Mouse (Mus musculus) cerebellum, adult 18-20 months (tissue): ENCODE measurements around the gene Gm13276.
A peak's percentile ranks its signal among the peaks of the same experiment; 100 is the strongest.
"Not testable (repeated sequence)": the region's sequence is repeated elsewhere in the genome, so short reads cannot be mapped to it uniquely, and the experiment has no call there.

Source experiments
- DNase-seq, 2 experiments: peaks; one replicate each; pipeline ENCODE4 v3.0.0; 2021

Gene Gm13276

GRCm38 (mm10) chr4:88788402-88788801 is 2.9 kb downstream of the Gm13276 start, which contains the start of gene Gm13277:
Gene Gm13277, plus strand, starts transcription at chr4:88788632.
- peak; percentile 75 to 78 for DNase-seq

GRCm38 (mm10) chr4:88791250-88791649 is 5.7 kb downstream of the Gm13276 start, which contains the start of gene Gm13278:
Gene Gm13278, plus strand, starts transcription at chr4:88791550.
- not testable (repeated sequence) for DNase-seq

- peak; percentile 49 to 74 for DNase-seq
Measured at GRCm38 (mm10) chr4:88793936-88794675, 8.6 kb downstream of the Gm13276 start, which contains the start of gene Gm13275. Gene Gm13275, plus strand, starts transcription at chr4:88794487.

DNA sequence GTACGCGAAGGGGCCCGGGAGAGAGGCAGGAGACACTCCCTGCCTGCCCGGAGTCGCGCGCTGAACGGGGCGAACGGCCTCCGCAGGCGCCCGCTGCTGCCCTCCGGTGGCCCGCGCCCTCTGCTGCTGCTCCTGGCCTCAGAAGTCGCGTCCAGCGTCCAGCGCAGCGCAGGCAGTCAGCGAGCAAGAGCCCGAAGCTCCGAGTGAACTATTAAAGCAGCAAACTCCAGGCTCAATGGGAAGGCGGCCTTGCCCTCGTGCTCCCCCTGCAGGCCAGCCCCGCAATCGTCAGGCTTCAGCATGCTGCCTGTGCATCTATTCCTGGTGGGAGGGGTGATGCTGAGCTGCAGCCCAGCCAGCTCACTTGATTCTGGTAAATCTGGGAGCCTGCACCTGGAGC is 11.6 kb downstream of the Gm13276 start, which contains the start of gene Gm13279:
TSS of gene Gm13279 (plus strand) at position 301 of the 400 bp plus-strand sequence.
- not testable (repeated sequence) for DNase-seq

- not testable (repeated sequence) for DNase-seq
Measured at GRCm38 (mm10) chr4:88799365-88799764, 13.9 kb downstream of the Gm13276 start, which contains the start of gene Gm13285. Gene Gm13285, plus strand, starts transcription at chr4:88799665.

DNA sequence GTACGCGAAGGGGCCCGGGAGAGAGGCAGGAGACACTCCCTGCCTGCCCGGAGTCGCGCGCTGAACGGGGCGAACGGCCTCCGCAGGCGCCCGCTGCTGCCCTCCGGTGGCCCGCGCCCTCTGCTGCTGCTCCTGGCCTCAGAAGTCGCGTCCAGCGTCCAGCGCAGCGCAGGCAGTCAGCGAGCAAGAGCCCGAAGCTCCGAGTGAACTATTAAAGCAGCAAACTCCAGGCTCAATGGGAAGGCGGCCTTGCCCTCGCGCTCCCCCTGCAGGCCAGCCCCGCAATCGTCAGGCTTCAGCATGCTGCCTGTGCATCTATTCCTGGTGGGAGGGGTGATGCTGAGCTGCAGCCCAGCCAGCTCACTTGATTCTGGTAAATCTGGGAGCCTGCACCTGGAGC is 17.4 kb downstream of the Gm13276 start, which contains the start of gene Gm13287:
TSS of gene Gm13287 (plus strand) at position 301 of the 400 bp plus-strand sequence.
- DNase-seq = not testable (repeated sequence)

GRCm38 (mm10) chr4:88805231-88805630 is 19.7 kb downstream of the Gm13276 start, which contains the start of gene Gm13288:
Gene Gm13288, plus strand, starts transcription at chr4:88805531.
- DNase-seq = not testable (repeated sequence)

- peak; percentile 21 to 36 for DNase-seq
Measured at GRCm38 (mm10) chr4:88805761-88806160, 20.3 kb downstream of the Gm13276 start.

DNA sequence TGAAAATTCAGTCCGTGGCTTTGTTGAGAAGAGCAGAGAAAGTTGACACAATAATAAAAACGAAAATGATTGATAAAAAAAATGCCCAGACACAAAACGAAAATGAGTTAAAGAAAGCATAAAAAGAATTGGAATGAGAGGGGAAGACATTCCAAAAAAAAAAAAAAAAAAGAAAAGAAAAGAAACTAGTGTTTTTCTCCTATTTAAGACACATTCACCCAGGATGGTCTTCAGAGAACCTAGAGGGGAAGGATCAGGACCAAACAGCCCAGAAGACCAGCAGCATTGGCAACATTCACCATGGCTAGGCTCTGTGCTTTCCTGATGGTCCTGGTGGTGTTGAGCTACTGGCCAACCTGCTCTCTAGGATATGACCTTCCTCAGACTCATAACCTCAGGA is 30.4 kb downstream of the Gm13276 start, which contains the start of gene Ifna7:
TSS of gene Ifna7 (plus strand) at position 301 of the 400 bp plus-strand sequence.
- no peak for DNase-seq

- no peak for DNase-seq
Measured at GRCm38 (mm10) chr4:88819659-88820058, 34.1 kb downstream of the Gm13276 start, which contains the start of gene Ifna11. Gene Ifna11, plus strand, starts transcription at chr4:88819959.

- peak; percentile 5 to 17 for DNase-seq
Measured at GRCm38 (mm10) chr4:88822995-88823394, 37.5 kb downstream of the Gm13276 start.

- not testable (repeated sequence) for DNase-seq
Measured at GRCm38 (mm10) chr4:88827116-88827515, 41.6 kb downstream of the Gm13276 start, which contains the start of gene Ifna6. Gene Ifna6, plus strand, starts transcription at chr4:88827416.

DNA sequence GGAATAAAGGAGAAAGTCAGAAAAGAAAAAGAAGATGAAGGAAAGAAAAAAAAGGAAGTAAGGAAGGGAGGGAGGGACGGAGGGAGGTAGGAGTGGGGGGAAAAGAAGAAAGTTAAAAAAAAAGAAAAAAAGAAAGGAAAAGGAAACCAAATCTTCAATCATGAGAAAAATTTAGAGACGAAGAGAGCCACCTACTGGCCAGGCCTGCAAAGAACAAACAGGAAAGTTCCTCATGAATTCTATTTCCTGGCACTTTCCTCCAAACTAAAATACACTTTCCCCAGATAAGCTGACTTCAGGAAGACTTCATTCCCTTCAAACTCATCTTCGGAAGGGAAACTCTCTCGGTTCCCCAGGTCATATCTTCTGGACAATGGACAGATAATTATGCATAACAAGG is 45.0 kb downstream of the Gm13276 start:
- DNase-seq = peak; percentile 20 to 23

GRCm38 (mm10) chr4:88835225-88835624 is 49.7 kb downstream of the Gm13276 start, which contains the start of gene Ifna5:
Gene Ifna5, plus strand, starts transcription at chr4:88835525.
- DNase-seq = not testable (repeated sequence)
